Mouse (Mus musculus): Measurements from ENCODE around the gene Klhdc3. TPM values are rescaled to one million over a fixed set of nuclear protein-coding genes. Genes with fewer than 3 reads are reported as not detected.

Gene Klhdc3
- total RNA-seq, 4 experiments from 2014 or later: 61.0 to 83.8 (median 75.5) TPM

DNA sequence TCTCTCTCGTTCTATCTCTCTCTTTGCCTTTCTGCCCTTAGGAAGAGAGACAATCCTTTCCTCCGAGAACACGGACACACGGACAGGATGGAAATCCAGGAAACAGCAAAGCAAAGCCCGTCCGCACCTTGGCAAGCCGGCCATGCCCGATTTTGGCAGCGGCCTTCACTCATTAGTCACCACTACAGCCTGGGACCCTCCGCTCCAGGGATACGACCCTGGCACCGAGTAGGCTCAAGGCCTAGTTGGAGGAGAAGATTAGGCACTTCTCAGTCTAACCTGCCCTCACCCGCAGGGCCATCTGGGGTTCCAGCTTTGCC is 52.3 kb downstream of the Klhdc3 start:
- no peak for DNase-seq (ENCODE audit: low spot score in 2 of 2)

DNA sequence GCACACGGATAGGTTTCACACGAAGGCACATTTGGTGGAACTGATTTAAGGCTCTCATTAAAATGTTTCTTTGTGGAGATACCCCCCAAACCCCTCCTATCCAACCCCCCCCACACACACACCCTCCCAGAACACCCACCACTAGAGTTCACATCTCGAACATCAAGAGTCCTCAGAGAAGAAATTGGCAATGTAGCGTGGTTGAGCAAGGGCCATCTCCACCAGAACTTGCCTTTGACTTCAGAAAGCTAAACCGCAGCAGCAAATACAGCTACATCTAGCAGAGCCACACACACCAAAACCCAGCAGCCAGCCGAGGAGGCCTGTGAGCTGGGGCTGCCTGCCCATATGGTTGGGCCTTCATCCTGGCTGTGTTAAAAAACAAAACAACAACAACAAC is 53.3 kb downstream of the Klhdc3 start:
- no peak for DNase-seq (ENCODE audit: low spot score in 2 of 2)

DNA sequence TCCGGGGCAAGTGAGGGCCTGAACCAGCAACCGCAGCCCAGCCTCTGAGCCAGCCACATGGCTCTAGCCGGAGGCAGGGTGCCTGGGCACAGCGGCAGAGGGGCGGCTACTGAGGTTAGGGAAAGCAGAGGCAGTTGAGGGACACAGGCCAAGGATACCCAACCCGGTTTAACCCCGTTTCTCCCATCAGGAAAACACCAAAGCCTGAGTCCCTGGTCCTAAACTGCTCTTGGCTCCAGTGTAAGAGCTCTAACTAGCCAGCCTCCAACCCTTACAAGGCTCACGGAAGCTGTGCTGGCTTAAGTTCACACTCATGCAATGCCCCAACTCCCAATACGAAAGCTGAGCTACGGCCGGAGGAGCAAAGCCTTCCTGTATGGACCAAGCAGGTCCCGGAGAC is 56.1 kb downstream of the Klhdc3 start:
- DNase-seq (ENCODE audit: low spot score in 2 of 2): no peak

Other genes starting within 250 kb of the Klhdc3 start
- gene Slc22a7, start 242.5 kb downstream of the Klhdc3 start, total RNA-seq (2022): not detected
- under 1 TPM; 0.05 to 0.16 (median 0.08) TPM for gene Ttbk1, start 193.2 kb downstream of the Klhdc3 start, total RNA-seq (2022)
- gene Dnph1, start 184.2 kb downstream of the Klhdc3 start, total RNA-seq (2022): 1 to 10 TPM; 5.2 to 8.5 (median 7.1) TPM
- 10 to 100 TPM; 15.2 to 16.6 (median 15.4) TPM for gene Cul9, start 134.5 kb downstream of the Klhdc3 start, total RNA-seq (2022)
- gene Srf, start 124.7 kb downstream of the Klhdc3 start, total RNA-seq (2022): 10 to 100 TPM; 81.6 to 89.5 (median 87.8) TPM
- gene Ptk7, start 51.4 kb downstream of the Klhdc3 start, total RNA-seq (2022): under 1 TPM; 0.15 to 0.38 (median 0.30) TPM
- 10 to 100 TPM; 13.2 to 14.4 (median 13.5) TPM for gene Klc4, start 34.9 kb downstream of the Klhdc3 start, total RNA-seq (2022)
- gene Mrpl2, start 34.7 kb downstream of the Klhdc3 start, total RNA-seq (2022): 100 to 1,000 TPM in 2 of 4 experiments, 10 to 100 TPM in 2; 88.6 to 106 (median 98.1) TPM
- gene Cul7, start 30.6 kb downstream of the Klhdc3 start, total RNA-seq (2022): 1 to 10 TPM; 2.7 to 3.7 (median 3.0) TPM
- 10 to 100 TPM in 1 of 4 experiments, 1 to 10 TPM in 3; 8.7 to 10.7 (median 9.2) TPM for gene Rrp36, start 6.6 kb downstream of the Klhdc3 start, total RNA-seq (2022)
- gene Mea1, start 2.1 kb downstream of the Klhdc3 start, total RNA-seq (2022): 10 to 100 TPM; 36.9 to 42.6 (median 39.8) TPM
- gene Ppp2r5d, start 24.2 kb upstream of the Klhdc3 start, total RNA-seq (2022): 10 to 100 TPM; 25.5 to 28.1 (median 26.8) TPM
- 10 to 100 TPM; 12.9 to 18.6 (median 16.0) TPM for gene Pex6, start 30.5 kb upstream of the Klhdc3 start, total RNA-seq (2022)
- gene Gnmt, start 48.3 kb upstream of the Klhdc3 start, total RNA-seq (2022): 1 to 10 TPM in 2 of 4 experiments, under 1 TPM in 2; 0.65 to 5.1 (median 1.9) TPM
- 1 to 10 TPM; 4.6 to 9.4 (median 6.4) TPM for gene Cnpy3, start 71.3 kb upstream of the Klhdc3 start, total RNA-seq (2022)
- not detected for gene Ptcra, start 82.8 kb upstream of the Klhdc3 start, total RNA-seq (2022)
- gene 2310039H08Rik, start 91.7 kb upstream of the Klhdc3 start, total RNA-seq (2022): 10 to 100 TPM; 37.5 to 45.9 (median 39.9) TPM
- gene Rpl7l1, start 101.8 kb upstream of the Klhdc3 start, total RNA-seq (2022): 10 to 100 TPM; 35.1 to 39.6 (median 37.4) TPM
- gene Bicral, start 177.6 kb upstream of the Klhdc3 start, total RNA-seq (2022): 10 to 100 TPM; 11.2 to 15.0 (median 12.5) TPM
- gene Tbcc, start 209.8 kb upstream of the Klhdc3 start, total RNA-seq (2022): 1 to 10 TPM; 7.4 to 9.4 (median 7.9) TPM
- gene Prph2, start 229.5 kb upstream of the Klhdc3 start, total RNA-seq (2022): not detected

Measured in gastrocnemius, adult 8-10 months (tissue).